Mouse (Mus musculus) midbrain, embryonic 16.5 days (tissue): ENCODE results near the gene Gm136. TPM values are rescaled to one million over a fixed set of nuclear protein-coding genes. Genes with fewer than 3 reads are reported as not detected.
A peak's percentile ranks its signal among the peaks of the same experiment; 100 is the strongest.
"Not testable (repeated sequence)": the region's sequence is repeated elsewhere in the genome, so short reads cannot be mapped to it uniquely, and the experiment has no call there.

Source experiments
- ATAC-seq: fragments of 200-750 bp; cut with Nextera tagmentation; 2 replicates; pipeline ENCODE4 v1.8.0; 2017; ENCODE audit warnings: moderate TSS enrichment
- H3K27ac ChIP-seq: fragments of 300-500 bp; sonication (generic); 2 replicates; pipeline ENCODE4 v1.5.1; 2014; ENCODE audit warnings: mild to moderate bottlenecking, low read length, mixed read lengths
- H3K27me3 ChIP-seq: fragments of 300-500 bp; sonication (generic); 2 replicates; pipeline ENCODE4 v1.6.1; 2014; ENCODE audit warnings: low read depth, low read length, mixed read lengths; ENCODE audit not compliant: control insufficient read depth, insufficient read depth
- H3K36me3 ChIP-seq: fragments of 300-500 bp; sonication (generic); 2 replicates; pipeline ENCODE4 v1.6.1; 2014; ENCODE audit warnings: mild to moderate bottlenecking, low read length, moderate library complexity, mixed read lengths; ENCODE audit not compliant: control insufficient read depth, insufficient read depth
- H3K4me1 ChIP-seq: fragments of 300-500 bp; sonication (generic); 2 replicates; pipeline ENCODE4 v1.6.1; 2014; ENCODE audit warnings: mild to moderate bottlenecking, low read length, mixed read lengths; ENCODE audit not compliant: control insufficient read depth, insufficient read depth
- H3K4me2 ChIP-seq: fragments of 300-500 bp; sonication (generic); 2 replicates; pipeline ENCODE4 v1.6.1; 2014; ENCODE audit warnings: mild to moderate bottlenecking, low read length, mixed read lengths
- H3K4me3 ChIP-seq: fragments of 300-500 bp; sonication (generic); 2 replicates; pipeline ENCODE4 v1.5.1; 2014; ENCODE audit warnings: low read depth, mild to moderate bottlenecking, low read length, moderate library complexity, mixed read lengths
- H3K9ac ChIP-seq: fragments of 300-500 bp; sonication (generic); 2 replicates; pipeline ENCODE4 v1.6.1; 2014; ENCODE audit warnings: low read depth, low read length, mixed read lengths
- H3K9me3 ChIP-seq: fragments of 300-500 bp; sonication (generic); replicated peaks from 2 replicates; pipeline ENCODE4 v1.6.1; 2014; ENCODE audit warnings: mild to moderate bottlenecking, low read length, mixed read lengths; ENCODE audit not compliant: control insufficient read depth, poor library complexity, severe bottlenecking
- WGBS: fragments of 180-500 bp; shearing (Covaris S2); extraction: QIAGEN DNeasy Blood & Tissue Kit; methylation state at CpG from one replicate; pipeline ENCODE4 v1.1.7; 2014; 5-methylcytosine and 5-hydroxymethylcytosine counted together
- polyA plus RNA-seq: library from polyadenylated mRNA; unstranded; fragments of >200 nt; fragmentation: Nextera tagmentation; extraction: Ambion mirVana; gene quantifications from 2 replicates; pipeline ENCODE4 v1.2.1, GENCODE M21; 2015

The Gm136 gene
- polyA plus RNA-seq, 1 experiment from 2014 or later = not detected

GRCm38 (mm10) chr4:34777677-34778527 is 21.8 kb upstream of the Gm136 start, which contains the start of gene Smim8:
Gene Smim8 (minus strand): TSS chr4:34778423.
- Histone ChIP-seq H3K4me1 (peaks cover 6% of the 10 kb centered on the region; the same call in 1 of the 2 replicates), H3K36me3 (no peaks in the 10 kb centered on the region), H3K27ac (peak within 1 kb of the TSS; percentile 83), H3K9ac (peak within 1 kb of the TSS; percentile 58), H3K4me3 (peak within 1 kb of the TSS; percentile 61), H3K4me2 (peak within 1 kb of the TSS; percentile 91), H3K9me3 (no peaks in the 10 kb centered on the region), H3K27me3 (no peaks in the 10 kb centered on the region)
- ATAC-seq = peak; percentile 97
- 5% methylated on average over 40 of the region's 40 CpGs for WGBS

GRCm38 (mm10) chr4:34771652-34772371 is 15.7 kb upstream of the Gm136 start:
- Histone ChIP-seq H3K27ac (no peak overlapping the region), H3K9me3 (no peaks in the 10 kb centered on the region), H3K36me3 (peaks cover 5% of the 10 kb centered on the region; the same call in 1 of the 2 replicates), H3K4me2 (no peak overlapping the region), H3K9ac (no peak overlapping the region), H3K4me3 (no peak overlapping the region), H3K4me1 (no peaks in the 10 kb centered on the region), H3K27me3 (no peaks in the 10 kb centered on the region)
- ATAC-seq = no peak
- 6% methylated on average over 8 of the region's 8 CpGs for WGBS

GRCm38 (mm10) chr4:34749236-34749635 is 6.8 kb downstream of the Gm136 start:
- 50% methylated on average over 6 of the region's 6 CpGs for WGBS
- H3K4me1 ChIP-seq = no peaks in the 10 kb centered on the region
- no peak overlapping the region for H3K27ac ChIP-seq
- H3K4me2 ChIP-seq = no peak overlapping the region
- no peaks in the 10 kb centered on the region for H3K9me3 ChIP-seq
- no peak for ATAC-seq
- no peak overlapping the region for H3K9ac ChIP-seq
- H3K27me3 ChIP-seq = no peaks in the 10 kb centered on the region
- no peak overlapping the region for H3K4me3 ChIP-seq
- H3K36me3 ChIP-seq = no peaks in the 10 kb centered on the region

GRCm38 (mm10) chr4:34734461-34734860 is 21.6 kb downstream of the Gm136 start:
- H3K4me1 ChIP-seq = no peaks in the 10 kb centered on the region; the same call in 1 of the 2 replicates
- no peaks in the 10 kb centered on the region for H3K36me3 ChIP-seq
- no peak overlapping the region for H3K27ac ChIP-seq
- no peak overlapping the region for H3K9ac ChIP-seq
- 75% methylated on average over 3 of the region's 3 CpGs for WGBS
- no peak for ATAC-seq
- H3K4me2 ChIP-seq = no peak overlapping the region
- H3K4me3 ChIP-seq = no peak overlapping the region
- H3K9me3 ChIP-seq = no peaks in the 10 kb centered on the region
- H3K27me3 ChIP-seq = no peaks in the 10 kb centered on the region

- H3K36me3 ChIP-seq, H3K9ac ChIP-seq, H3K4me1 ChIP-seq, H3K4me2 ChIP-seq, ATAC-seq, H3K9me3 ChIP-seq, H3K27ac ChIP-seq, H3K4me3 ChIP-seq, H3K27me3 ChIP-seq: not testable (repeated sequence)
- 35% methylated on average over 2 of the region's 2 CpGs for WGBS
These were observed 22.6 kb downstream of the Gm136 start for GRCm38 (mm10) chr4:34733415-34733814.

- Histone ChIP-seq H3K27ac (no peak within 1 kb of the TSS), H3K4me3 (peak within 1 kb of the TSS; percentile 57), H3K9me3 (no peaks in the 10 kb centered on the region), H3K27me3 (no peaks in the 10 kb centered on the region), H3K9ac (peak within 1 kb of the TSS; percentile 66), H3K4me1 (no peaks in the 10 kb centered on the region; the same call in 1 of the 2 replicates), H3K4me2 (peak within 1 kb of the TSS; percentile 95), H3K36me3 (no peaks in the 10 kb centered on the region)
- WGBS = under 1% methylated on average over 38 of the region's 38 CpGs
- peak; percentile 94 for ATAC-seq
These were observed 26.2 kb downstream of the Gm136 start, which contains the start of gene Cfap206 for GRCm38 (mm10) chr4:34729851-34730341. Gene Cfap206 (minus strand): TSS chr4:34730206.

GRCm38 (mm10) chr4:34725710-34726109 is 30.4 kb downstream of the Gm136 start:
- not testable (repeated sequence) for ATAC-seq, H3K9ac ChIP-seq, H3K4me2 ChIP-seq, H3K4me3 ChIP-seq, H3K27me3 ChIP-seq, H3K4me1 ChIP-seq, H3K36me3 ChIP-seq, H3K27ac ChIP-seq, H3K9me3 ChIP-seq
- WGBS = 91% methylated on average over 3 of the region's 3 CpGs

- H3K4me2 ChIP-seq = no peak overlapping the region
- 62% methylated on average over 4 of the region's 4 CpGs for WGBS
- peaks cover 5% of the 10 kb centered on the region; the same call in 1 of the 2 replicates for H3K9me3 ChIP-seq
- no peak overlapping the region for H3K27ac ChIP-seq
- no peak overlapping the region for H3K4me3 ChIP-seq
- no peak for ATAC-seq
- H3K27me3 ChIP-seq = no peaks in the 10 kb centered on the region
- H3K9ac ChIP-seq = no peak overlapping the region
- H3K36me3 ChIP-seq = no peaks in the 10 kb centered on the region
- H3K4me1 ChIP-seq = no peaks in the 10 kb centered on the region
These were observed 31.8 kb downstream of the Gm136 start for GRCm38 (mm10) chr4:34724306-34724705.
